Mouse (Mus musculus) spleen, postnatal 4 days (tissue): ENCODE data around the gene Gm10645.

ENCODE experiments used
- DNase-seq, 2 experiments: peaks; one replicate each; pipeline ENCODE4 v3.0.0; 2022; ENCODE audit warnings: low spot score in 2 of 2

Gene Gm10645

DNA sequence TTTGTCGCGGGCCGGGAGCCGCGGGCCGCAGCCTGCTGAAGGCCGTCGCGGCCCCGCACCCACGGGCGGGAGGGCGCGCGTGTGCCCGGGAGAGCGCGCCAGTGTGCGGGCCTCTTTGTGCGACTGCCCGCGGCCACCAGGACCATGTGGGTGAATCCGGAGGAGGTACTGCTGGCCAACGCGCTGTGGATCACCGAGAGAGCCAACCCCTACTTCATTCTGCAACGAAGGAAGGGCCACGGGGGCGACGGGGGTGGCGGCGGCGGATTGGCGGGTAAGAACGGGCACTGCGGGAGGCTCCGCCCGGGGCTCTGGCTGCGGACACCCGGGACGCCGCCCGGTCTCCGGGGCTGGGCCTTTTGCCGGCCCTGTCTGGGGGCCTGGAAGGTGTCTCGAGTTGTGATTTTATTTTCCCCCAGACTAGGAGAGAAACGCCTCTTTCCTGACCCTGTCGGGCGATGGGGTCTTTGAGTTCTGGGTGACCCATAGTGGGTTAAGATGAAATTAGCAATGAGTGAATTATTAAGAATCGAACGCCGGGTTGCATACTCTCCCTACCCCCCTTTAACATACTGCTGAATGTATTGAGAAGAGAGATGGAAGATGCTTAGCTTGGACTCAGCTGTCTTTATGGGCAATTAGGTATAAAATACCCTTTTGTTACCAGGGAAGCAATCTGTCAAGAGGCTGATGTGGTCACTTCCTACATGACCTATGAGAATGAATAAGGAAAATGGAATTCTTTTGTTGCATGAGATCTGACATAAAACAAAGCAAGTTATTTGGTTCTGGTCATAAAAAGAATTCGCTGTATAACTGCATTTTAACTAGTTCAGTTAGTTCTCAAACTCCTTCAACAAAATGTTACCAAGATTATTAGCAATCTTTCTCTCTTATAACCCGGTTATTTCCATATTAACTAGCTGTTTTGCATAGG, at the start of gene Gm10645:
Gene Gm10645 (minus strand): TSS at position 240 of the 937 bp plus-strand sequence.
- DNase-seq, result peak in 1 of 2 experiments; percentile 62

DNA sequence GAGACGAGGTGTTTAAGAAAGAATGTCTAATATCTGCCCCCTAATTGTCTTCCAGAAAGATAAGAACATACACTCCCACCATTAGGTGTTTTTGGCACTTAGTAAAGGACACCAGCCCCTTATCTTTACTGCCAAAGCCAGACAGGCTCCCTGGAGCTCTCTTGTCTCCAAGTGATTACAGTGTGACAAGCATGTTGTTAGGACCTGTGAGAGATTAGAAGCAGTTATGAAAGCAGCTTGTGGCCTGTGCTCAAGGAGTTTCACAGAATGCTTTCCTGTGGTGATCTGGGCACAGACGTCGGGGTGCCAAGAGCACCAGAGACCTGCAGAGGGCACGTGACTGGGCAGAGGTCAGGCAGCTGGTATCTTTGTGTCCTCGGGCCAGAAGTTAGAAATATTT, 49.1 kb upstream of the Gm10645 start:
- DNase-seq, result peak in 1 of 2 experiments; percentile 15

DNA sequence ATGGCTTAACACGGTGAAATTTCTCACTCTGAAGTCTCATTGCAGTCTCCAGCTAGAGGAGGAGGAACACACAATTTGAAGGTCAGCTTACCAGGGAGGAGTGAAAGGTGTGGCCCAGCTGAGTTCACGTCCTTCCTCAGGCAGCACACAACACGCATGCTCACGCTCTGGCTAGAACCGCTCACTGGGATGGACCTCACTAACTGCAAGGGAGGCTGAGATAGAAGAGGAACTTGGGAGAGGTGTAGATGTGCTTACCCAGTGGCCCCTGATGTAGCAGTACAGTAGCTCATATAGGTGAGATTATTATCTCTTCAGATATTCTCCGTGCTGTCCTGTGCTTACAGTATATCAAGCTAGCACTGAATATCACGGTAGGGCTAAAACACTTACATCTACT, 44.7 kb upstream of the Gm10645 start:
- no peak for DNase-seq

DNA sequence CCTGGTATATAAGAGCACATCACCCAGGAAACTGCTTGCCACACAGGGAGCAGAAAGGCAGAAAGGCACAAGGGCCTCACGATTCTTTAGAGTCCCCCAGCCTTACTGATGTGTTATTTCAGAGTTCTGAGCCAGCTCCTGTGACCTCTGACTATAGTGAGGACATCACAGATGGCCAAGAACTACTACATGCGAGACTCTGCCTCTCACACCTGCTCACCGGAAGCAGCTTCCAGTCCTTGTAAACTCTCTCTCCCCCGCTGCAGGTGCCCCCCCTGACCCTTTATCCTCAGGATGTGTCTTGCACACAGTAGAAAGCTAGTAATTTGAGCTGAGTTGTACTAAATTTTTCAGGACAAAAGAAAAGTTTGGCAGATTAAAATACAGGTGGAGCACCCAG, 43.6 kb upstream of the Gm10645 start:
- no peak for DNase-seq

DNA sequence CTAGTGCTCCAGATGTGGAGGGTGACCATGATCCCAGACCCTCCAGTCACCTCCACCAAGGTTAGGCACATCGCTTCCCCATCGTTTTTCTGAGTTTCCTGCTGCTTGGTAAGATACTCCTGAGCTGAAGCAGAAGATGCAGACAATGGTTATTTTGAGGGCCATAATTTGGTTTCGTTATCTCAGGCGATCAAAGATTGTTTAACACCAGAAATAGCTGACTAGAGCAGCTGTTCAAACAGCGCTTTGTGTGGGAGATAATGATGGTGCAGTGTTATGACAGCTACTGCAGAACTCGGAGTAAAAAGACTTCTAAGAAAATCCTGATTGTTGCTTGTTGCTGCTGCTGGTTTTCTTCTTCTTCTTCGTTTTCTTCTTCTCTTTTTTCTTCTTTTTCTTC, 39.9 kb upstream of the Gm10645 start:
- DNase-seq, result no peak

DNA sequence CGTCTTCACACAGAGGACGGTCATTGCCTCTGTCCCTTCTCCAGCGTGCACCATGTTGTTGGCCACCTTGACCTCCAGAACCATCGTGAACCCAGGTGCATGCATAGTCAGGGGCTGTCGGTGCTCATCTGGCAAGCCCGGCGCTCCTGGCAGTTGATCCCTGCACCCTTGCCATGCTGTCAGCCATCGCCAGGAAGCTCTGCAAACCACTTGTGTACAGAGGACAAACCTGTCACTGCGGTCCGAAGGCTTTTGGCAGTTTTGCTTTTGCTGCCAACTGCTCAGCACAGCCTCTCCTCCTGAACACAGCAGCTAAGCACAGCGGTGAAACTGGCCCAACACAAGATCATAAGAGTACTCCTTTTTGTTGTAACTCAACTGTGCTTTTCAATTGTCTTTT, 37.0 kb upstream of the Gm10645 start:
- DNase-seq, result no peak

DNA sequence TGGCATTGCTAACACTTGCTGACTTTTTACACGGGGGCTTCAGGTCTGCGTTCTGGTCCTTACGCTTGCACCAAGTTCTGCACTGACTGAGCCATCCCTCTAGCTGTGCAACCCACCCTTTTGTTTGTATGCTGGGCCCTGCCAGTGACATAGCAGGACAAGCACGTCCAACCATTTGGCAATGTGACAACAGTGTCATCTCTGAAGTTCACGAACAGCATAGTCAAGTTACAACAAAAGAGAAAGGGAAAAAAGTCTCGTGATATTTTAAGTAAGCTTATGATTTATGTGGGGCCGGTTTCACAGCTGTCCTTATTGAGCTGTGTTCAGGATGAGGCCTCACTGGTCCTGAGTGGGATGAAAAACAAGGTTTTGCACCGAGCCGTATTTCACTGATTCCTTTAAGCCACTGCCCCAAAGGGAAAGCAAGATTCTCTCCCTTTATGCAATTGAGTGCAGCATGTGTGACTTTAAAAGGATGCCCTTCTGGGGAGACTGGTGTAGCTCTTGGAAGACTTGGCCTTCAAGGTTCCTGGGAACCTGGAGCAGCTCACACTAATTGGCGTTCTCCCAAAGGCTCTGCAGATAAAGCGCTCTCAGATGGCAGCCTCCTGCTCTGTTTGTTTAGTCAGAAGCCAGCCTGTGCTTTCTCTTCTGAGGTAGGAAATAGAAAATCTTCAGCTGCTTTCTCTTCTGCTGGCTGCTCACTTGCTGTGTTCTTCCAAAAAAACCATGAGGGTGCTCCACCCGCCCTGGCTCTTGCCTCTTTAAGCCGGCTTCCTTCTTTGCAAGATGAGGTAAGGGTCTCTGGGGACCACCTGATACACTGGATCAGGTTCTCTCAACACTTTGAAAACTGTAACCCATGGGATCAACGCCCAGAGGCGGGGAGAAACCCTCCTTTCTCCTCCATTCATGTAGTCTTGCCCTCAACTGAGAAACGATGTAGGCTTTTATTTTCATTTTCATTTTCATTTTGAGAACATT, 34.5 kb upstream of the Gm10645 start:
- no peak for DNase-seq

DNA sequence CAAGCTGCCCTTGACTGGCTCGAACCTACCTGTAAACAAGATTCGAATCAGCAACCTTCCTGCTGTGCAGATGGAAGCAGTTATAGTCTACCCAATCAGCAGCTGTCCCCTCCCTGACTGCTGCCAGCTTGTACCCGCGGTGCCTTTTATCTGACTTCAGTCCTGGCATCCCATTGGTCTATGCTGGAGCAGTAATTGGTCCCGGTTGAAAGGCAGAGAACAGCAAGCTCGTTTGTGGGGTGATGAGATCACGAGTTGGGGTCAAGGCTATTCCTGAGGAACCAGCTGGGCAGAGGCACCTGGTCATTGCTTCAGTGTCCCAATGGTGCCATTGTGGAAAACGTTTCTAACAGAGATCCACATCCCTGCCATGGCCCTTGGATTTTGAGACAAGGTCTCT, 33.7 kb upstream of the Gm10645 start:
- no peak for DNase-seq

DNA sequence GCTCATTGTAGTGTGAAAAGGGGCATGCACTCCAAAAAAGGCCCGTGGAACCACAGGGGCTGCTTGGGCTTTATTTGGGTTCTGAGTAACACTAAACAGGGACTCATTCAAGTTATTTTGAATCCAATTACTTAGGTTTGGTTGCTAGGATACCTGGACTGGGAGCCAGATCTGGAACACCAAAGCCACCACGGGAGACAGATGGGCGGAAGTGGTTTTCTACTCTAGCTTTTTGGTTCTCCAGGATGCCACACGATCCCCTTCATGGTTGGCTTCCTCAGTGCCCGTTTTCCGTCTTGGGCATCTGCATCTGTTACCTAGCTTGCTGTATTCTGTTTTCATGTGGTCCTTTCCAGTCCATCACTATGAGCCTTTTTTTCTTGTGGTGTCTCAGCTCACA, 30.1 kb upstream of the Gm10645 start:
- DNase-seq, result no peak

DNA sequence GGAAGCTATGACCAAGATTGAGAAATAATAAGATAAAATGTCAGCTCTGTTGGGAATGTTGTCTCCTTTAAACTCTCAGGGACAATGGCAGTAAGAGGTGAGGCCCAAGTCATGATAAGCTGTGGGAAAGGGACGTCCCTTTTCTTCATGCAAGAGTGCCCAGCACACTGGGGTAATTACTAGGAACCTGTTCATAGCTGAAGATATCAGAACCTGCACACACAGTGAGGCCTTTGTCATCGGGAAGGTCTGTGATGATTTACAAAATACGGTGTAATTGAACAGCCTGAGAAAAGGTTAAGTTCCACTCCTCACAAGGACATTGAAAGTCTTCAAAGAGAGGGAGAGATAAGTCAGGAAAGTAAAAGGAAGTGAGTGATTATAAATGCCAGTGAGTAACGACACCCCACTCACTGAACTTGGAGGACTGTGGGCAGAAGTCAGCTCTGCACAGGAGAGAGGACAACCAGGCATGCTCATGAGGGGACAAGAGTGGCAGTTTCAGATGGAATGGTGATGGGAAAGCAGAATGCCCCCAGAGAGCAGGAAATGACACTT, 23.6 kb upstream of the Gm10645 start:
- DNase-seq, result no peak

DNA sequence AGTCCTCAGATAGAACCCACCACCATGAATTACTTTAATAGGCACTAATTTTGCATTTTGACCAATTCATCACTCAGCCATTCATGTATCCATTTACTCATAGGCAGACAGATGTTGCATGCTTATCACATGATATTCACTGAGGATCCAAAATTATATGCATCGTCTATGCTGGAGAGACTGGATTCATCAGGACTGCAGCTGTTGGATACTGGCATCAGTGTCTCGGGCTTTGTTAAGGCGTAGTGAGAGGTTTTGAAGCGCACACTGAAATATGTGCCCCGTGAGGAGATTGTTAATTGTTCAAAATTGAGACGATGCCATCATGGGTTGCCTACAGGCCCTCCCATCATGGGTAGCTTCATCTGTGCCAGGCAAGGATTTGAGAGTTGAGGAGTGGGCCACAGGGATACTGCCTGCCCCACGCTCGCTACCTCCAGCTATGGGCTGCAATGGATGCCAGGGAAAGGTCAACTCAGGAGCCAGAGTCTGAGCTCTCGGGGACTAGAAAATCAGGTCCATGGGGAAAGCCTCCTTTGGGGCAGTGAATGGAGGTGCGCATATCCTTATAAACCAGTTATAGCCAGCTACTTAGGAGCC, 21.5 kb upstream of the Gm10645 start:
- DNase-seq, result no peak

DNA sequence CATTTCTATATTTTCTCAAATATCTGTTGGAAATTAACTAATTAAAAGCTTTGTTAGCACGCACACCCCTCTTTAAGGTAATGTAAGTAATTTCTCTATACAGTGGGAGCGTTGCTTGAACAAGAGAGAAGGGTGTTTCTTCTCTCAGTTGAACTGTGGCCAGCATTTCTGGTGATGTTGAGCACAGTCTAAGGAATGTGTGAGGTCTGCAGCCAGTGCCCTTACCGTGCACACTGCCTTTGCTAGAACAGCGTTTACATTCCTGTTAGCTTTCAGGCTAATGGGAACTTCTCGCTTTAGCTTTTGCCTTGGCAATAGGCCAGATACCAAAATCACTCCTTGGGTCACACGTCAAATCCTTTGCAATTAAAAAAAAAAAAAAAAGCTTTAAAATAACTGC, 20.4 kb upstream of the Gm10645 start:
- DNase-seq, result no peak

DNA sequence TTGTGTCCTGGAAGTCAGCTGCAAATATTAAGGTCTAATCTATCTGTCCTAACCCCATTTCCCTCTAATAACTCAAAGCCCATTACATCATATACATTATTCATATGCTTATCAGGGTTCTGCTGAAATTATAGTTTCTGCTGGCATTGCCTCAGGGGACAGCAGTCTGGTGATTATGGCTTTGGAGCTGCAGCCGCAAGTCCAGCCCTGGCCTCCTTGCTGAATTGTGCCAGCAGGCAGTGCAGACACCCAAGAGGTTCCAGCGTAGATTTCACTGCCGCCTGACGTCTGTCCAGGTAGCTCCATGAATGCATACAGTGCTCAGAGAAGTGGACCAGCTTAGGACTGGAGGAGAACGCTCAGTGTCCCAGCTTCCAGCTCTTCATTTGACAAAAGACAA, 16.8 kb upstream of the Gm10645 start:
- no peak for DNase-seq

DNA sequence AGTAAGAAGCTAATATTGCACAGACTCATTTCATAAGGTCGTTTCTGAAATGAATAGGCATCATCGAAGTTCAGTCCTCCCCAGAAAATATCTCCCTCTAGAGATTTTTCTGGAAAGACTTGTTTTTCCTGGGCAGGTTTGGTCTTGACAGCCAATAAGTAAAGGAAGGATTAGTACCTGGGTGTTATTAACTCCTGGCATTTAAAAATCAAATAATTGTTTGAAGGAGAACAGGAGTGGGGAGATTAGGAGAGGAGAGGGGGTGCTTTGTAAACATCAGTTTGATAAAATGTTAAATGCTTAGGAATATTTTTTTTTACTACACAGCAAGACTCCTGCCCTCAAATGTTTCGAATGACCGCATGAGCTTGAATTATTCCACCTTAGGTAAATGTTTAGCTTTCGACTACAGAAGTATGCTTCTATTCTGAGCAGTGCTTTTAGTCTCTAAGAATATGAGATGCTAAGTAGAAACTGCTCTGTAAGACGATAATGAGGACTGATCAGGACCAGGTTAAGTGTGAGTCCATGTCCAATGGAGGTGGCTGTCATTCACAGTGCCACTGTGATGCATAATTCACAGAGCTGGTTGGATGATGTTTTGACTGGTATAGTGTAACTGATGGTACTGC, 16.0 kb upstream of the Gm10645 start:
- no peak for DNase-seq

DNA sequence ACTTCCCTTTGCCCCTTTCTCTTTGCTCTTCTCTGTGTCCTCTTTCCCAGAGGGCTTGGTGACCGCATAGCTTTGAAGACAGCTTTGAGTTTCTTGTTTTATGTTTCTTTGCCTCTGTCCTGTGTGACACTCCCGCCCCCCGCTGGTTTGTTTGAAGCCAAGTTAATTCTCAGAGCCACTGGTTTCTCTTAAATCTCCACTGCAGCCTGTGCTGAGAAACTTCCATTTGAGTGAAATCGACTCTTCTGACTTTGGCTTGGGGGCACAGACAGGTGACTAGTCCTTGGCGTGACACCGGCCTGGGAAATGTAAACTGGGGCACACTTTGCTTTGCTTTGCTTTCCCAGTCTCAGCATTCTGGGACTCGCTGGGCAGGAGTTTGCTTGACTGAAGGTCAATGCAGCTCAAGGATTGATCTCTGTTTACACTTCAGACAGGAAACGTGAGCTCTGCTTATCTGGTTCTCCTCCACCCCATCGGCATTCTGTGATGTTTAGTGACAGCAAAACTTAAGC, 12.3 kb upstream of the Gm10645 start:
- DNase-seq, result no peak

DNA sequence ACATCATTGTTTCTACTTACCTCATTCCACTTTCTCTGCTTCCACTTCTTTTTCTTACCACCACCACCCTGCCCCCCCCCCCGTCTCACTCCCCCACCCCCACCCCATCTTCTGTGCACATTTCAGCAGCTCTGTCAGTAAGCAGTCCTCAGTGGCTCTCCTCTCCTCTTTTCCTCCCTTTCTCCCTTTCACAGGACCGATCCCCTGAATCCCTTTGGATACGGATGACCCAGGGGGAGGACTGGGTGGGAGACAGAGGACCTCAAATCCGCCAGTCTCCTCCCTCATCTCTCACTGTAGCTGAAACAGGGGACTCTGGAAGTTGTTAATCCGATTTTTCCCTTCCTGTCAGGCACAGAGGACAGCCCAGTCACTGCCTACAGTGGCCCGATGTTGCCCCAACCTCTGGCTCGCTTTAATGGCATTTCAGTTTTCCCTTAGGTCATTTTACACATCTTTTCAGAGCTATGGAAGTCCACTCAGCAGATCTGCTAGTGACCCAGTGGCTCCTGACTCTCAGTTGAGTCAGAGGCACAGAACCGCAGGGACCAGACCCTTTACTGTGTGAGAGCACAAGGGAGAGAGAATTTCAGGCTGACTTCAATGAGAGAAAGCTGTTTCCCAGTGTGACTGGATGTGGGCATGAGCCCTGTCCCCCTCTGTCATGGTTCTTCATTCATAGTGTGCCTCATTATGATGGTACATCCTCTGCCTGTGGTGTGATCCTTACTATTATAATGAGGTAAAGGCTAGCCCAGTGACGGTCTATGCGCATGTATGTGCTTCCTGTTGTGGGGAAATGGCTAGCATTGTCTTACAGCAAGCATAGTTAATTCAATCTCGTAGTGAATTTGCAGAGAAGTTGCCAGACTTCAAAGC, 11.6 kb upstream of the Gm10645 start:
- DNase-seq, result no peak

DNA sequence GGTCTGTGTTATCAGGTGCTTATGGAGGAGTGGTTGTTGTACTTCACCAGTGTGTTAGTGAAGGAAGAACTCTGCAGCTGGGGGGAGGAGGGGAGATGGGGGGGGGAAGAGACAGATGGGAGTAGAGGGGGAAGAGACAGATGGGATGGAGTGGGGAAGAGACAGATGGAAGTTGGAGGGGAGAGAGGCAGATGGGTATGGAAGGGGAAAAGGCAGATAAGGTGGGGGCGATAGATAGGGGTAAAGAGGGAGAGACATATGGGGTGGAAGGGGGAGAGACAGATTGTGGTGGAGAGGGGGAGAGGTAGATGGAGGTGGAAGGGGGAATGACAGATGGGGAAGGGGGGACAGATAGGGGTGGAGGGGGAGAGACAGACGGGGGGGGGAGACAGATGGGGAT, 10.8 kb upstream of the Gm10645 start:
- DNase-seq, result no peak

DNA sequence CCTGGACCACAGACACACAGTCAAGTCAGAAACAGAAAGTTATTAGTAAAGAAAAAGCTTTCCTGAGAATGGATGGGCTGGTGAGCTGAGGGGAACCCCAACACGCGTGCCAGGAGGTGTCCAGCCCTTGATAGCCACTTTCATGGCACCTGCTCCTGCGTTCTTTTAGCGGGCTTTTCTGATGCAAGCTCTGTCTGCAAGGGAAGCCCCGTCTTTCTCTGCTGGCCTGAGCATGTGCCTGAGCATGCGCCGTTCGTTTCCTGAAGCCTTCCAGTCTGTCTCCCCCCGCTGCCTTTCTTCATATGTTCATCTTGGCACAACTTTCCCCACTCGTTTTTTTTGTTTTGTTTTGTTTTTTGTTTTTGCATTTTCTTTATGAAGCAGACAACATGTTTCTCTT, 9.7 kb upstream of the Gm10645 start:
- no peak for DNase-seq

DNA sequence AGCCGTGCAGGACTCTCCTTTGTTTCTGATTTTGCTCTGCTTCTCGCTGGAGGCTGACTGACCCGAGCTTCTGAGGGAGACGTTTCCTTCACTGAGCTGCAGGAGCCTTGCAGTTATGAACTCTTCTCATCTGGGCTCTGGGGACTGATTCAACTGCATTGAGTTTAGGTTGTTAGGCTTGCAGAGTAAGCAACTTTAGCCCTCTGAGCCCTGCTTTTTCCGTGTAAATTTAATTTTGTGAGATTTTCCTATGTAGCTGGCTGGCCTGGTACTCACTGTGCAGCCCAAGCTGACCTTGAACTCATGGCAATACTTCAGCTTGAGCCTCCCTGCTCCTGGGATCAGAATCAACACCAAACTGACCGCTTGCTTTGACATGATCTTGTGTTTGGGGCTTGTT, 4.9 kb upstream of the Gm10645 start:
- DNase-seq, result no peak

DNA sequence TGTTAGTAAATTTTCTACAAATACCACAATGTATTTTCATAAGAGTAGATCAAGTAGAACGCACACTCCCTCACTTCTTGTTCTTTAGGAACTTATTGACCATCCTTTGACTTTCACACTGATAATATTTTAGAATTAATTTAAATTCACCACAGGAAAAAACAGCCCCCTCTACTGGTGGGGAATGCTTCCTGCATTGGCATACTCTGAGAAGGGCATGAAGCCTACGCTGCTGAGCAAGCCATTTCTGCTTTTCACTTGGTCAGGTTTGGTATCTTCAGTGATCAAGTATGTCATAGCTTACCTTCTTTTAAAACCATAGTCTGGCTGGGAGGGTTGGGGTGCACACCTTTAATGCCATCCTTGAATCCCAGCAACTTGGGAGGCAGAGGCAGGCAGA, 3.7 kb upstream of the Gm10645 start:
- no peak for DNase-seq
